Mouse (Mus musculus) layer of hippocampus, adult 9-10 months (tissue): ENCODE results near the gene Miox.

ENCODE experiments used
- DNase-seq: peaks from one replicate; pipeline ENCODE4 v3.0.0; 2022; ENCODE audit warnings: low spot score

Miox gene

GRCm38 (mm10) chr15:89316146-89316545 is 18.1 kb upstream of the Miox start:
- DNase-seq: no peak

- no peak for DNase-seq
These were observed 12.9 kb upstream of the Miox start for GRCm38 (mm10) chr15:89321264-89321663.

DNA sequence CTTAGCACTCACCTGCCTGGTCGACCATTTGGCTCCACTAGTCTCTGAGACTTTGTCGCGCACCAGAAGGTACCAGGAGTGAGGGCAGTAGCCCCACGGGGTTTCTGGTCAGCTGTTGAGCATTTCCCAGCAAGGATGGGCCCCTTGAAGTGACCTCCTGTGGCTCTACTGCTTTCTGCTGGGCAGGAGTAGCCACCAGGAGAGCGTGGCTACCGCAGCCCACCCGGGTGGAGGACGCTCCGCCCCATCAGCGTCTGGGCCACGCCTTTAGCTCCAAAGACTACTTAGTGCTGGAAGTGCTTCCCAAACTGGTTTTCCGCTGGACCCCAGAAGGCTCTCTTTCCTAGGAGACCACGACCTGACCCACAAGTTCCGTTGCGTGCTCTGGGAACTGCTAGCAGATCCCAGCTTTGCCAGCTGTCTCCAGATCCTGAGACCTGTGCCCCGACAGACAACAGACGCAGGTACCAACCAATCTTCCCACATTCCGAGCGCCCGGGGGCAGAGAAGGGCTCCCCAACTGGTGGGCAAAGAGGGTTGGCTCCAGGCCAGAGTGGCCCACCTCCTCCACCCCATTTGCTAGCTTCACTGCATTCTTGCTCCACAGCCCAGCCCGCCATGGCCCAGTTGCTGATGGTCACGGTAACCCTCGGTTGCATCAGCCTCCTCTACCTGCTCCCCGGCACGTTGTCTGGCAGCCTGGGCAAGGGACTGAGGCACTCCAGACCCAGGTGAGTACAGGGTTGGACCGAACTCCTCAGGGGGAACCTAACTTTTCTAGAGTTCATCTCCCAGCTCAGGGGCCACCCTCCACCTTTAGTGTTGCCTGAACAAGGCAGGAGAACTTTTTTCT is 11.3 kb upstream of the Miox start, which contains the start of gene Adm2:
Gene Adm2 (plus strand): TSS at position 51 of the 853 bp plus-strand sequence.
- no peak for DNase-seq

DNA sequence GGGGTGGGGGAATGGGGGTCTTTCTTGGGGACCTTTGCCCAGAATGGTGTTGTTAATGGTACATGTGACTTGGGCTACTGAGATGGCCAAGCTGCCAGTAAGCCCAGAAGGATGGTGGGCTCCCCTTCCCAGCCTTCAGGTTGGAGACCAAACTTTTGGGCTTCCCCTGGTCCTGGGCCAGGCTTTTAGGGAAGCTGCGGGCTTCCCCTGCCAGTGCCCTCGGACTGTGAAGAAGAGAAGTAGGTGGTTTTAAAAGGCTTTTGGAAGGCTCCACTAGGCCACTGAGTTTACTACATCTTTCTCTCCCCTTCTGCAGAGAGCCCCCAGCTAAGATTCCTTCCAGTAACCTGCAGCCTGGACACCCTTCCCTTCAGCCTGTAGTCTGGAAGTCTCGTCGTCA is 10.5 kb upstream of the Miox start:
- DNase-seq: no peak

- DNase-seq: no peak
These were observed 7.8 kb upstream of the Miox start for GRCm38 (mm10) chr15:89326441-89326840.

DNA sequence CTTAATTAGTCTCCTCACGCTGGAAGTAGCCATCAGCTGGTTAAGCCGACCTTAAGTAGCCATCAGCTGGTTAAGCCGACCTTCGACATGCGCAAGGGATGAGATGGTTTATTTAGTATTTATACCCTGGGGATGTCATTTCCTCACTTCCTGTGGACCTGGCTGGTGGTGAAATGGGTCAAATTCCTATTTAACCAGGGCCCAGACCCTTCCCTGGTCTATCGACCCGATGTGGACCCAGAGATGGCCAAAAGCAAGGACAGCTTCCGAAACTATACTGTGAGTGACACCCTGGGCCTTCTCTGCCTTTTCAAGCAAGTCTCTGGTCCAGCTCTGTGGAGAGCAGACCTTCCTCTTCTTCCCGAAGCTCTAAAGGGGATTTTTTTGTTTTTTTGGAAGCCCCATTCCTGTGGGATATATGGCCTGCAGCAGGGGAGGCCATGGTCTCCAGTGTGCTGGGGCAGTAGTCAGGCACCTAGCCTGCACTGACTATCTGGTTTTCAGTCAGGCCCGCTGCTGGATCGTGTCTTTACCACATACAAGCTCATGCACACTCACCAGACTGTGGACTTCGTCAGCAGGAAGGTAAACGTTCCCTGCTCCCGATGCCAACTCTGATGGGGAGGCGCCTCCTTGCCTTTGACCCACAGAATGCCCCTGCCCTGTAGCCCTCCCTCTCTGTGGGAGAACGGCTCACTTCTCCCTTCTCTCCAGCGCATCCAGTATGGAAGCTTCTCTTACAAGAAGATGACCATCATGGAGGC is 758 bp downstream of the Miox start:
- no peak for DNase-seq

DNA sequence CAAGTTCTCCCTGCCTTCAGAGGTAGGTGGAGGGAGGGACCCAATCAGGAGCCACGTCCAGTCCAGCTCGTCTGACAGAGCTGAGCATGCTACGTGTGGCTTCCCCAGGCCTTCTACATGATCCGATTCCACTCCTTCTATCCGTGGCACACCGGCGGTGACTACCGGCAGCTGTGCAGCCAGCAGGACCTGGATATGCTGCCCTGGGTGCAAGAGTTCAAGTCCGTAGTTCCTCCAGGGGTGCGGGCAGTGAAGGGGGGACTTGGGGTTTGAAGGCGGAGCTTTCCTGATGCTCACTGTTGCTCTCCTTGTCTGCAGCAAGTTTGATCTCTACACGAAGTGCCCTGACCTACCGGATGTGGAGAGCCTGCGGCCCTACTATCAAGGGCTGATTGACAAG is 2.2 kb downstream of the Miox start:
- no peak for DNase-seq

DNA sequence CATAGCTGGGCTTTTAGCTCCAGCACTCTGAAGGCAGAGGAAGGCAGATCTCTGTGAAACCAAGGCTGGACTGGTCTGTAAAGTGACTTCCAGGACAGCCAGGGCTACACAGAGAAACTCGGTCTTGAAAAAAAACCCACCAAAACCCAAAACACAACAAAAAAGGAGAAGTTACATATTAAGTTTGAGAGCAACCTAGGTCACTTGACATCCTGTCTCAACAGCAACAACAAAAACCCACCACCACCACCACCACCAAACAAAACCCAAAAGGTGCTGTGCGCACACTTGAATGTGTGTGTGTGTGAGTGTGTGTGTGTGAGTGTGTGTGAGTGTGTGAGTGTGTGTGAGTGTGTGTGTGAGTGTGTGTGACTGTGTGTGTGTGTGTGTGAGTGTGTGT is 5.5 kb downstream of the Miox start:
- no peak for DNase-seq

DNA sequence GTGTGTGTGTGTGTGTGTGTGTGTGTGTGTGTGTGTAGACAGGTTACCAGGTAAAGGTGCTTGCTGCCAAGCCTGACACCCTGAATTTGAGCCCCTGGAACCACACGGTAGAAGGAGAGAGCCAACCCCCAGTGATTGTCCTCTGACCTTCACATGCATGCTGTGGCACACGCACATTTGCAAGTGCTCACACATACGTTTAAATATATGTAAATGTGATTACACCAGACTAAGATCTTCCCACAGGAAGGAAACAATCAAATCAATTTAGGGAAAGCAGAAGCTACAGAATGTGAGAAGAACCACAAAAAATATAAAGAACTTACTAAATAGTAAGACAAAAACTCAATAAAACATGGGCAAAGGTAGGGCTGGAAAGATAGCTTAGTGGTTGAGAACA is 5.9 kb downstream of the Miox start:
- no peak for DNase-seq

DNA sequence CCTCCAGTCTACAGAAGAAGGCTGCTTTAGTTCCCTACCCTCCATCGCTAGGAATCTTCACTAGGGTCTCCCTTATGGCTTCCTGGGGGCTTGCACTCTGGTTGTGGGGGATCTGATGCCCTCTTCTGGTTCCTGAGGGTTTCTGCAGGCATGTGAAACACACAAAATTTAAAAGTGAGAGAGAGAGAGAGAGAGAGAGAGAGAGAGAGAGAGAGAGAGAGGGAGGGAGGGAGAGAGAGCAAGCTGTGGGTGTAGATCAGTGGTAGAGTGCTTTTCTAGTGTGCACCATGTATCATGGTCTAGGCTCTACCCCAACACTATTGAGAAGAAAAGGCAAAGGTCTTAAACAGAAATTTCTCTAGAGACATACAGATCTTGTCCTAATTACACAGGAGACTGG is 7.5 kb downstream of the Miox start:
- DNase-seq: no peak

- no peak for DNase-seq
These were observed 9.1 kb downstream of the Miox start for GRCm38 (mm10) chr15:89343325-89343724.

DNA sequence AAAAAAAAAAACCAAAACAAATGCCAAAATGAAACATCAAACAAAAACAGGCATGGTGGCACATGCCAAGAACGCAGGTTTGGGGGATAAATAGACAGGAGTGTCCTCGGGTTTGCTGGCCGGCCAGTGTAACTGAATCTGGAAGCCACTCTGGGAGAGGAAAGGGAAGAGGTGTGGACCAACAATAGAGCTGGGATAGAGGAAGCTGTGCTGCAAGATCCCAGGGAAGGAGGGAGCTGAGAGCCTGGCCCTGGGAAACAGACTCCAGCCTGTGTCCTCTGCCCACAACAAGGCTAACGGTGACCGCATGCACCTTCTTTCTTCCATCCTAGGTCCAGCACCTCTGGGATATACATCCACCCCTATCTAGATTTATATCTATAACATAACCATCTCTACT is 16.2 kb downstream of the Miox start:
- DNase-seq: no peak

- DNase-seq: no peak
These were observed 17.1 kb downstream of the Miox start for GRCm38 (mm10) chr15:89351302-89351701.

DNA sequence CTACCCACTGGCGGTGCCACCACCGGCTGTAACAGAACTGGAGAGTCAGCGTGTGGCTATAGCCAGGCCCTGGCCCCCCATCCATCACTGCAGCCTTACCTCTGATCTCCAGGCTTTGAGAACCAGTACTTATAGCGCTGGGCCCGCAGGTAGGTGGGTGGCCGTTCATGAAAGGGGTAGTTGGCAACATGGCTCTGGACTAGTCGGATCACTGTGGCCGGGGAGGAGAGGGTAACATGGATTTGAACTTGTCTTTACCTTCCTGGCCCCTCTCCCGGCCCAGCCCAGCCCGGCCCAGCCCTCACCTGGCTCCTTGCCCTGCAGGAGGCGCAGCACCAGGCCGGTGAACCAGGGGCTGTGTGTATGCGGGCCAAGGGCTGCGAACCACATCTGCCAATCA is 17.9 kb downstream of the Miox start:
- no peak for DNase-seq

- DNase-seq: no peak
These were observed 18.6 kb downstream of the Miox start for GRCm38 (mm10) chr15:89352795-89353194.

DNA sequence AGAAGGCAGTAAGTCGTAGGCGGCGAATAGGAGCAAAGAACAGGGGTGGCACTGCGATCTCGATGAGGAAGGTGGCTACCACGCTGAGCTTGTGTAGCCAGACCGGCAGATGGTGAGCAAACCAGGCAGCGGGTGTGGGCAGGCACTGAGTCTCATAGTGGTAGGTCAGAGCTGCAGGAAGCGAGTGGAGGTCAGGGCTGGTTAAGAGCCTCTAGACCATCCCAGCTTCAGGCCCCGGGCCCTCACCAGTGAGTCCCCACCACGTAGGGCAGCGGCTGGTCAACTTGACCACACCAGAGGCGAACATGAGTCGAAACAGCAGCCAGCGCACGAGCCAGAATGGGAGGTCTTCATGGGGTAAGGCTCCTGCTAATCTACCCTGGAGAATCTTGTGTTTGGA is 19.6 kb downstream of the Miox start:
- no peak for DNase-seq

GRCm38 (mm10) chr15:89354455-89354854 is 20.3 kb downstream of the Miox start:
- no peak for DNase-seq

DNA sequence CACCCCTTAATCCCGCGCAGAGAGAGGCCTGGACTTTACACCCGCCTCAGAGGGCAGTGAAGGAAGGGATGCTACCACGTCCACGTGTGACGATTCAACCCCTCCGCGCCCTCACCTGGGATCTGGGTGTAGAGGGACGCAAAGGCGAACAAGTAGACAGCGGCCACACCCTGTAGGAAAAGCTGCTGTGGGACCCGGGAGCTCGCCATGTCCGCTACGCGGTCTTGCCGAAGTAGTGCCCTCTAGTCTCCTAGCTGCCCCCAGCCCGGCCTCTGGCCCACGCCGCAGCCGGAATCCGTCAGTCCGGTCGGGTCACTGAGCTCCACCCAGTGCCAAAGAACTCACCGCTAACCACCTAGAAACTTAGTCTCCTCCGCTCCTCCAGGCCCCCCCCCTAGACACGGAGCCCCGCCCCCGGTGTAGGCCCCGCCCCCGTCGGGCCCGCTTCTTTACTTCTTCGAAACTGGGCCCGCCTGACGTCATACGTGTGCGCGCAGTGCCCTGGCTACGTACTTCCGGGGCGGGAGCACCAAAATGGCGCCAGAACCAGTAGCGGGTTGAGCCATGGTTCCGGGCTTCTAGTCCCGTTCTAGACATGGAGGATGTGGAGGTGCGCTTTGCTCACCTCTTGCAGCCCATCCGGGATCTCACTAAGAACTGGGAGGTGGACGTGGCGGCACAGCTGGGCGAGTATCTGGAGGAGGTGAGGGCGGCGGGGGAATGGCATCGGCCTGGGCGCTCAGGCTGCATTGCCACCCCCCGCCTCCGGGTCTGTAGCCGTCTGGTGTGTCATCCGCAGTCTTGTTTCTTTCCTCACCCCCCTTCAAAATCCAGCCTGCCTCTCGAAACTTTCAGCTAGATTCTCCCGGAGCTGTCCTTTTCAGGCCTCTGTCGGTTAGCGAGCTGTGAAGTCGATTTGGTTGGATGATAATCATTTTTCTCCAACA is 21.3 kb downstream of the Miox start, which contains the start of the genes Lmf2 and Ncaph2:
Gene Lmf2 (minus strand): TSS at position 419 of the 947 bp plus-strand sequence.
Gene Ncaph2 (plus strand): TSS at position 479 of the 947 bp plus-strand sequence.
- DNase-seq: peak; percentile 89

DNA sequence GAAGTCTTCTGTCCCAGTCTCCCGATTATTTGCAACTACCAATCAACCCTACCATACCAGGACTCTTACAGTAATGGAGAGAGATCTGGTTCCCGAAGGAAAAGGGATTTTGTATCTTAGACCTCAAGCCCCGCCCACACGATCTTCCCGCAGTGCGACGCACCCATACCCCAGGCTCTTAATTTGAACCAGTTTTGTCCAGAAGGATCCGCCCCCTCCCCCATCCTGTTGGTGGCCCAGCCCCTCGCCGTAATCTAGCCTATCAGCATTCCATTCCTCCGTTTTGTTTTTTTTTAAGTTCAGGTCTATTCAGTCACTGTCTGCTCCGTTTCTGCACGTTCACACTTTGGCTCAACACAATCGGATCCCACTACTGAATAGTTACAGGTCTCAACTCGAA is 22.2 kb downstream of the Miox start:
- DNase-seq: no peak

DNA sequence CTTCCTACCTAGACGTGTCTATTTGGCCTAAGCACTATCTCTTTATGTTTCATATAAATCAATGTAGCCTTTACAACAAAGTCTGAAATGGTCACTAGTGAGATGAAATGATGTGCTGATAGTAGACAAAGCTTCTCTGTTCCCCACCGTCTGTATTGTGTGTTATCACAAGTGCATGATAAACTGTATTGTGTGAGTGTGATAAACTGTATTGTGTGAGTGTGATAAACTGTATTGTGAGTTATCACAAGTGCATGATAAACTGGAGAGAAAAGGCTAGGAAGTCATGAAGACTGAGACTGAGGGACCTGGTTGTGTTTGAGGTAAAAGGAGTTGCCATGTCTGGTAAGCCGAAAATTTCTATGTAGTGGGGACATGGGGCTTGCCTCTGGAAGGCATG is 24.6 kb downstream of the Miox start:
- DNase-seq: no peak

GRCm38 (mm10) chr15:89363051-89363450 is 28.9 kb downstream of the Miox start:
- DNase-seq: no peak

DNA sequence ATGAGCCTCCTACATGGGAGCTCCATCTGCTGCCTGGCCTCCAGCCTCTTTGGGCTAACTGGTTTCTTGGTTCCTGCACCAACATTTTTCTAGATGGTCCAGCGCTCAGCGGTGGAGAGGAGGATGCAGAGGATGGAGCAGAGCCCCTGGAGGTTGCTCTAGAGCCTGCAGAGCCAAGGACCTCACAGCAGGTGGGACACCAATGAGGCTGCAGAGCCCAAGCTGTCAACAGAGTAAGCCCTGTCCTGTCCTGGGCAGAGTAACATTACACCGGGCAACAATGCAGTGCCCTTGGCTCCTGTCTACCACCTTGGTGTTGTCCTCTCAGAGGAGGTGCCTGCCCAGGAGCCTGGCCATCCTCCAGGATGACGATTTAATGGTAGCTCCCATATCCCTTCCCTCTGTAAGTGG is 30.9 kb downstream of the Miox start:
- DNase-seq: no peak
